Mouse (Mus musculus) olfactory bulb, adult 2 months (tissue): ENCODE measurements around the gene Mdga1.

ENCODE experiments used
- CTCF ChIP-seq: fragments of 200-500 bp; IDR thresholded peaks from 2 replicates; pipeline ENCODE4 v1.5.1; 2012; ENCODE audit warnings: low read depth, mild to moderate bottlenecking, low read length, moderate library complexity; ENCODE audit not compliant: insufficient read depth
- POLR2A ChIP-seq: fragments of 200-500 bp; IDR thresholded peaks from 2 replicates; pipeline ENCODE4 v1.6.1; 2012; ENCODE audit warnings: mild to moderate bottlenecking, low read depth, low read length, moderate library complexity; ENCODE audit not compliant: insufficient read depth

DNA sequence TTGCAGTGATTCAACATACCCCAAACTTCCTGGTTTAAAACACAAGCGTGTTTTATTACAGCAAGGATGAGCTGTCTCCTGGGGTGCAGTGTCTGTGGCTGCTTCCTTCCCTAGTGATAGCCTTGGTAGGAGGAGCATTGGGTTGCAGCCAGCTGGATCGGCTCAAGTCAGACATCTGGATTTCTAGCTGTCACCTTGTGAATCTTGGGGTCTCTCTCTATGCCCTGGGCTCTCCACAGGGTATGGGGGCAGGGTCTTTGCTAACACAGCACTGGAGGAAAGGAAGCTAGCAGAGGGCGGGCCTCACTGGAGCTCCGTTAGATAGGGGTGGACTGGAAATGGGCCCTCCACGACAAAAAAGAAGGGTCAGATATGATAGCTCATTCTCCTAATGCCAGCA lies 57.2 kb downstream of the Mdga1 start:
- TF ChIP-seq CTCF, result no peak
- TF ChIP-seq POLR2A, result no peak
